In the genomic region with DNA sequence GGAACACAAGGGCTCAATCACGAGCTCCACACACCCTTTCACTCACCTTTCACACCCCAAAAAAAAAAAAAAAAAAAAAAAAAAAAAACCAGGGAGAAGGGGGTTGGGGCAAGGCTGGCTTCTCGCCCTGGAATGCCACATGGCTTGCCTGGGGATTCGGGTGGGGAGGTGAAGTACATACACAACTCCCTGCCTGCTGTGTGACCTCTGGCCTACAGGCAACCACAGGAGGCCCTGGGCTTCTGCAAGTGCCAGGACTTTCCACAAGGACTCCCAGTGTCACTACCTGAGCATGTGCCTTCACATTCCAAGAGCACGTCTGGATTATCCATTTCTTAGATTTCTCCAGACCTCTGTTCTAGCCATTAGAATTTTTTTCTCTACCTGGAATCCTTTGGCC, we compare ENCODE assay signal across 14 mouse cellular contexts. TPM values are rescaled to one million over a fixed set of nuclear protein-coding genes. Genes with fewer than 3 reads are reported as not detected.
A peak's percentile ranks its signal among the peaks of the same experiment; 100 is the strongest.
DNase-seq lines count a peak whose midpoint lies in the region; ATAC-seq and TF ChIP-seq lines count a peak whose summit lies in the region.
"Had no signal": no experiment of that assay in that cellular context is flagged by ENCODE, and none has a peak within 500 bp of the region (broad histone marks: within the 10 kb centered on the region; RNA-seq: fewer than 3 reads in every experiment).

No protein-coding gene starts in this region.

- TF ChIP-seq POLR2A in kidney, adult 2 months (IDR thresholded peaks at IDR 0.05; ENCODE audit: low read depth, low read length): no peak

- no peaks in the 10 kb centered on the region for H3K27me3 ChIP-seq in kidney, adult 2 months (replicated peaks; ENCODE audit: control insufficient read depth, insufficient read depth, low read length)
- H3K27me3 ChIP-seq in kidney, embryonic 15.5 days: peaks cover 40% of the 10 kb centered on the region
- no peaks in the 10 kb centered on the region for H3K27me3 ChIP-seq in forebrain, embryonic 14.5 days (replicated peaks; ENCODE audit: control insufficient read depth, insufficient read depth, low read length)

- H3K4me2 ChIP-seq in kidney, embryonic 15.5 days: no peak overlapping the region
- H3K4me2 ChIP-seq in forebrain, embryonic 14.5 days (ENCODE audit: low read length): no peak overlapping the region
- H3K4me2 ChIP-seq: heart, embryonic 13.5 days had no signal

- no peak overlapping the region for H3K9ac ChIP-seq in kidney, embryonic 15.5 days
- H3K9ac ChIP-seq in forebrain, embryonic 14.5 days (ENCODE audit: low read length): no peak overlapping the region
- H3K9ac ChIP-seq: heart, embryonic 13.5 days; liver, embryonic 14.5 days had no signal

- peak overlapping the region; percentile 29 for H3K27ac ChIP-seq in kidney, adult 2 months (ENCODE audit: insufficient read depth, low read depth, low read length)
- H3K27ac ChIP-seq in kidney, embryonic 15.5 days: no peak overlapping the region
- H3K27ac ChIP-seq in forebrain, embryonic 14.5 days (ENCODE audit: low read depth, low read length): no peak overlapping the region
- H3K27ac ChIP-seq: heart, embryonic 13.5 days; limb, embryonic 10.5 days; liver, embryonic 14.5 days had no signal

- peaks cover 6% of the 10 kb centered on the region for H3K4me1 ChIP-seq in kidney, adult 2 months (ENCODE audit: control insufficient read depth, insufficient read depth, low read length)
- no peaks in the 10 kb centered on the region for H3K4me1 ChIP-seq in kidney, embryonic 15.5 days
- no peaks in the 10 kb centered on the region for H3K4me1 ChIP-seq in forebrain, embryonic 14.5 days (ENCODE audit: control insufficient read depth, insufficient read depth, low read length)

- peak; percentile 43 for DNase-seq in adrenal gland, postnatal 14 days
- DNase-seq in adrenal gland, adult (ENCODE audit: inconsistent age in 2 of 2, low spot score in 1 of 2): no peak
- peak; percentile 74 for DNase-seq in kidney, adult 2 months
- peak; percentile 28 for DNase-seq in forelimb bud, embryonic 11.5 days (ENCODE audit: low read depth, low spot score)
- peak; percentile 10 for DNase-seq in lung, postnatal 25 days (ENCODE audit: low spot score)
- no peak for DNase-seq in forebrain, embryonic 14.5 days (ENCODE audit: low spot score)
- no peak for DNase-seq in thymus, postnatal 0 days (ENCODE audit: low spot score)
- DNase-seq: right cerebral cortex, postnatal 25 days had no signal

- H3K36me3 ChIP-seq in kidney, adult 2 months (ENCODE audit: control insufficient read depth, insufficient read depth, low read length): no peaks in the 10 kb centered on the region
- no peaks in the 10 kb centered on the region for H3K36me3 ChIP-seq in kidney, embryonic 15.5 days
- H3K36me3 ChIP-seq in forebrain, embryonic 14.5 days (ENCODE audit: control insufficient read depth, insufficient read depth, low read length): no peaks in the 10 kb centered on the region
- H3K36me3 ChIP-seq: heart, embryonic 13.5 days; limb, embryonic 10.5 days had no signal

- no peak overlapping the region for H3K4me3 ChIP-seq in kidney, adult 2 months (ENCODE audit: insufficient read depth, low read depth, low read length)
- H3K4me3 ChIP-seq in kidney, embryonic 15.5 days (replicated peaks): no peak overlapping the region
- no peak overlapping the region for H3K4me3 ChIP-seq in forebrain, embryonic 14.5 days (ENCODE audit: low read depth, low read length)
- H3K4me3 ChIP-seq: heart, embryonic 13.5 days; limb, embryonic 10.5 days had no signal

- no peak for TF ChIP-seq CTCF in kidney, adult 2 months (conservative IDR thresholded peaks at IDR 0.05; ENCODE audit: insufficient read depth, insufficient read length, low read depth, low read length)

- ATAC-seq in kidney, embryonic 15.5 days (replicated peaks; ENCODE audit: low FRiP score): no peak
- ATAC-seq in forebrain, embryonic 14.5 days: no peak
- ATAC-seq: forebrain, embryonic 16.5 days; midbrain, embryonic 16.5 days had no signal

- H3K9me3 ChIP-seq in kidney, embryonic 15.5 days (replicated peaks): no peaks in the 10 kb centered on the region
- no peaks in the 10 kb centered on the region for H3K9me3 ChIP-seq in forebrain, embryonic 14.5 days (replicated peaks; ENCODE audit: control insufficient read depth, low read length)
- H3K9me3 ChIP-seq: heart, embryonic 13.5 days; limb, embryonic 10.5 days had no signal

- 30% methylated on average over 4 of the region's 4 CpGs for WGBS in kidney, adult 2 months
- WGBS in kidney, embryonic 15.5 days: 68% methylated on average over 4 of the region's 4 CpGs
- WGBS in forebrain, embryonic 14.5 days: 51% methylated on average over 4 of the region's 4 CpGs

RNA-seq across cellular contexts. Expression of a gene that starts 40.2 kb away (rescaled TPM):
- 5.7 and 6.2 TPM in 2 replicates for total RNA-seq in adrenal gland, postnatal 14 days (2021)
- polyA plus RNA-seq in kidney, adult 2 months (2012; rRNA removed): 3.2 and 4.0 TPM in 2 replicates
- 12.2 and 12.9 TPM in 2 replicates for polyA plus RNA-seq in kidney, embryonic 15.5 days (2015; fragmentation: Nextera tagmentation; extraction: Ambion mirVana)
- polyA plus RNA-seq in forebrain, embryonic 14.5 days (2014; fragmentation: Nextera tagmentation; extraction: Ambion mirVana): 3.5 and 4.2 TPM in 2 replicates
- 0.59 and 0.62 TPM in 2 replicates for polyA plus RNA-seq in thymus, postnatal 0 days (2015; fragmentation: Nextera tagmentation; extraction: Ambion mirVana)

Comparison
In these comparisons a context has a peak if more than half of its experiments do, and no peak if none do; other contexts are left out.
1. DNase-seq: peak in adrenal gland, postnatal 14 days (single experiment), kidney, adult 2 months (single experiment), forelimb bud, embryonic 11.5 days (single experiment) and lung, postnatal 25 days (single experiment); none in adrenal gland, adult (0 of 2), forebrain, embryonic 14.5 days (single experiment) and thymus, postnatal 0 days (single experiment).